Mouse (Mus musculus): Measurements from ENCODE around the gene Hist1h3f. TPM values are rescaled to one million over a fixed set of nuclear protein-coding genes. Genes with fewer than 3 reads are reported as not detected.

Hist1h3f gene
- total and polyA plus RNA-seq, 3 experiments, result 3.0 to 18.0 (median 16.8) TPM

DNA sequence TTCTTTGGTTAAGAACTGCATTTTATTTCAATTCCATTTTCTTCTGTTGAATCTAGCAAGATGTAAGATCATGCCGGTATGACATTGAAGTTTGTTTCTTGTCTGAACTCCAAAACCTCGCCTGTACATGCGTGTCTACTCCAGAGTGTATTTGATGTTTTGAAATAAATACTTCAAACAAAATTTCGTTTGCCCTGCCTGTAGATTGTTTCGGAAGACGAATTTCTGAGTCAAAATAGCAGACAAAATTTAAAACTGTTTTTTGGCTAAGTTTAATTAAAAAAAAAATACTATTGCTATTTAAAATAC, 25.6 kb upstream of the Hist1h3f start:
- DNase-seq, result no peak

DNA sequence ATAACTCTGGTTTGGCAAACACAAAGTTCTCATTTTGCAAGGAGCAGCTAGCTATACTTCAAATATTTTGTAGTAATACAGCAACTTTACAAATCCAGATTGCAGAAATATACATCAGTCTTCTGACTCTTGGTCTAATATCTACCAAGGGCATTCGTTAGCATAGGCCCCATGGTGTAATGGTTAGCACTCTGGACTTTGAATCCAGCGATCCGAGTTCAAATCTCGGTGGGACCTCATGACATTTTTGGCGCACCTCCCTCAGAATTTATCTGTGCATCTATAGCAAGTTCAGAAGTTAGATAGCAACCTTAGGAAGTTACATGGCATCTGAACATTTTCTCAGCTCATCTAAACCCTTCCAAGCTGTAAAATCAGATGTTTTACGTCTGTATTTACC, 25.0 kb upstream of the Hist1h3f start:
- peak; percentile 85 for DNase-seq

DNA sequence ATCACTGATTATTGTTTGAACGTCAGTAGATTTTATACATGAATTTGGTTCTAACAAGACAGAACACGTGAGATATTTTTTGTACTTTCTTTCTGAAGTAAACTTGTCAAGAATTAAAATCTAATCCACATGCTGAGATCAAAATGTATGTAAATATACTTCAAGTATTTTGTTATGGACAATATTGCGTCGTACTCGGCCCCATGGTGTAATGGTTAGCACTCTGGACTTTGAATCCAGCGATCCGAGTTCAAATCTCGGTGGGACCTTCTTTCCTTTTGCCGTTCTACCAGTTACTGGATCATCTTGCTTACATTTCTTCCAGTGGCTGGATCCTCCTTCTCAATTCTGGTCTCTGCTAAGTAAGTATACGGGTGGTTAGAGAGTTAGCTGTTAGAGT, 24.4 kb upstream of the Hist1h3f start:
- peak; percentile 87 for DNase-seq

DNA sequence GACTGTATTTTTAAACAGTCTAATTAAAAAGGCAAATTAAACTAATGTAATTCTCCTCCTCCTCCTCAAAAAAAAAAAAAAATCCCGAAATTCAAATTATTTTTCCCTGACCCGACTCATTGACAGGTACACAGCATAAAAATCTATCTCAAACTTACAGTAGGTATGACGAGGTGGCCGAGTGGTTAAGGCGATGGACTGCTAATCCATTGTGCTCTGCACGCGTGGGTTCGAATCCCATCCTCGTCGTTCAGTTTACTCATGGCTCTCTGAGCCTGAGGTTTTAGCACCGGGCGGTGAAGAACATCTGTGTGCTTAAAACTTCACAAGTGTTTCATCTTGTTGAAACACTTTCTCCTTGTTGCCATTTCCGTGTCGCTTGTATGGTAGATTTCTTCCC, 22.1 kb upstream of the Hist1h3f start:
- peak; percentile 89 for DNase-seq

DNA sequence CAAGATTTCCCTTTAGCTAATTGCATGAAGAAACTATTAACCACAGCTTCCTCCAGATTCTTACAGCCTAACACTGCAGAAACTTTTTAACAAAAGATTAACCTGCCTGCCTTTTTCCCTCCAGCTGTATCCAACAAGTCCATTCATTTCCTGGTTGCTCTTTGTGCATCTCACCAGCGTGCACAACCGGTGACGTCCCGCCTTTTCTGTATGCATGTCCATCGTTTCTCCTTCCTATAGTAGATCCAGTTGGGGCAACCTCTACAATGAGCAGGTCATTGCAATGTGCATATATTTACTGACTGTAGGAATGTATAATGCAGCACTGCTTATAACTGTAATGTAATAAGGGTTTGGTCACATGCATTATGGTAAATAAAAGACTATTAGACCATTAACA, 19.9 kb upstream of the Hist1h3f start:
- DNase-seq, result no peak

DNA sequence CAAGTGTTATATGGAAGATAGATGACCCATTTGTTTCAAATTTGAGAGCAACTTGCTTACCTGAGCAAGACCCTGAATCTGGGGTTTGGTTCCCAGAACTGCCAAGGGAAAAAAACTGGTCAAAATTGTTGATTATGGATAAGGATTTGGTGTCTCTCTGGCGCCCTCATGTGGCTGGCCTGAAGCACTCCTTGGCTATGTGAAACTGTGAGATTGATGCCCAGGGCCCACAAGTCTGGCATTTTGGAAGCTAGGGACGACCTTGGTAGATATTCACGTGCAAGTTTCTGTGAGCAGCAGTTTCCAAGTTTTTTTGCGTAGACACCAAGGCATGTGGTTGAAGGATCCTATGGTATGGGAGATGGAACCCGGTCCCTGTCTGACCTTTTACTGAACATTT, 19.2 kb upstream of the Hist1h3f start:
- peak; percentile 81 for DNase-seq

DNA sequence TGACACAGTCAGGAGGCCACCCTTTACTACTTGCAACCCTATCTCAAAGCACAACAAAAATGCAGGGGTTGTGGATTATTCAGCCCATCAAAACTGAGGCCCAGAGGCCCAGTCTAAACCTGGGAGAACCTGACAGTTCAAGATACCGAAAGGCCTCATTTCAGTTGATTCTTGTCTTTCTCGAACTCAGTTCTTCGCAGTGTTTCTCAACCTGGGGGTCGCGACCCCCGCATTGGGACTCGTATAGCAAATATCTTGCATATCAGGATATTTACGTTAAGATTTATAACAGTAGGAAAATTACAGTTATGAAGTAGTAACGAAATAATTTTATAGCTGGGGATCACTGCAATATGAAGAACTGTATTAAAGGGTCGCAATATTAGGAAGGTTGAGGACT, 18.0 kb upstream of the Hist1h3f start:
- DNase-seq, result no peak

DNA sequence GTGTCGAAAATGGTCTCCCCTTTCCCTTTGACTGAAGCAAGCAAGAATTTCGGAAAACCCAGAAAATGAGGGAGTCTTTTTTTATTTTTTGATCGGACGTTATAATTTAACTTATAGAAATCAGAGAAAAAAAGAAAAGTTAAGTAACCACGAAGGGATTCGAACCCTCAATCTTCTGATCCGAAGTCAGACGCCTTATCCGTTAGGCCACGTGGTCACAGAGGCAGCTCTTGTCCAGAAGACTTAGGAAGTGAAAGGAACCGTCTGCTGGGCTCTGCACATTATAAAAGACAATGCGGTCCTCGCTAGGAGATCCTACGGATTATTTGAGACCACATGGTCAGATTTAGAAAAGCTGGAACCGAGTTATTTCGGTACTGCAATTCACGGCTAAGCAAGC, 17.5 kb upstream of the Hist1h3f start:
- peak; percentile 90 for DNase-seq

DNA sequence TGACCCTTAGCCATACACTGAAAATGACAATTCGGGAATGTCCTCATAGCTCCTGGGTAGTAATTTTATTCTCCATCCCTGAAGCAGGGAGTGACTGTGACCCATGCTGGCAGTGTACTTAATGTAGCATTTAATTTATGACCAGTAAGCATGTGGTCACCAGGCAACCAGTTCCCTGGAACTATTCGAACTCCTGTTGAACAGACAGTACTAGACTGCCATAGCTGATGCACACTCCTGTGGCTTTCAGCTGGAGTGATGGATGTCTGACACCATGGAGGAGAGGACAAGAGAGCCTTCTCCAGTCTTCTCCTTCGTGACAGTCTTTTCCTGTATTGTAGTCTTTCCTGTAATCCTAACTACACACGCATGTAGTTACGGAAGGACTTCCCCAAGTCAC, 14.8 kb upstream of the Hist1h3f start:
- DNase-seq, result no peak

DNA sequence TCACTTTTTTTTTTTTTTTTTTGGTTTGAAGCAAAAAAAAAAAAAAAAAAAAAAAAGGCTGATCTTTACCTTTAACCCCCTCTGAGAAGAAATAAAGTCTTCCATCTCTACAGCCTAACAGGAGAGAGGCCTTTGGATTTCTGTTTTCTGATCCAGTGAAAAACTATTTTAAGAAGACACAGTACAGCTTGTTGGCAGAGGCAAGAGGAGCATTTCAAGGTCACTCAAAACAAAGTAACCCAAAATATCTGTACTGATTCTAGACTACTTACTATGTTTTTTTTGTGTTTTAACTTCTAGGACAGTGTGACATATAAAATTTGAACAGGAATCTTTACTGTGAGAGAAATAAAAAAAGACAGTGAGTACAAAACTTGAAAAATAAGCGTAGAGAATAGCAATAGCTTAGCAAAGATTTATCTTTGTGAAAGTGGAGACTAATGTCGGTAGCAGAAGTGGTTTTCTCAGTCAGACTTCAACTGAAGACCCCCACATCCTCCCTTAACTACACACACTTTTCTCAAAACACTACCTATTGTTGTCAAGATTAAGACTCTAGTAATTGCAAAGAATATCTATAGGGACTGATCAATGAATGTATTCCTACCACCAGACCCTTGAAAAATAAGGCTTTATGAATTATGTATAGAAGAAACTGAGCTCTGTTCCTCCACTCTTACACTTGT, 14.2 kb upstream of the Hist1h3f start:
- DNase-seq, result no peak

DNA sequence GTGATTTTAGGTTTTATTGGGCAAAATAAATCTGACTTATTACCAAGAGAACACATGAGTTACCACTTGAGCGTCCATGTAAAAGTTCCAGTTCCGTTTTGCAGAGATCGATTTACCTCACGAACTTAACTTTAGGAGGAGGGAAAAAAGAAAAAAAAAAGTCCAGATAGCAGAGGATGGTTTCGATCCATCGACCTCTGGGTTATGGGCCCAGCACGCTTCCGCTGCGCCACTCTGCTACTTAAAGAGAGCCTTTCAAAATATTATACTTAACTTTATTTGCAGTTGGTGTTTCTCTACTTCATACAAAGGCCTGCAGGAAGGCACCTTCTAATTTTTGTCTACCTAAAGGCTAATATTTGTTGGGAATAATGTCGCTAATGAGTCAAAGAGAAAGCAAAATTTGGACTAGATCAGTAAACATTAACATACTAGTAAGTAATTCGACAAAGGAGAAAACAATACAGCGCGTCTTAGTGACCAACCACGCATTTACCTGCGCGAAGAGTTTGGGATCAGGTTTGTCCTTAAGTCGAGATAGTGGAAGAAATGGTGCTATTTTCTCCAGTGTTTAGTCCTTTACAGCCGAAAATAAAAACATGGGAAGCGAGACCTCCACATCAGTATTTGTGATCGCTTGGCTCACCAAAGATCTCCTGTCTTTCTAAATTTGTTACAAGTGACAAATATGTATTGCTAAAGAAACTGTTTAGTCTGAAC, 13.5 kb upstream of the Hist1h3f start:
- peak; percentile 75 for DNase-seq

DNA sequence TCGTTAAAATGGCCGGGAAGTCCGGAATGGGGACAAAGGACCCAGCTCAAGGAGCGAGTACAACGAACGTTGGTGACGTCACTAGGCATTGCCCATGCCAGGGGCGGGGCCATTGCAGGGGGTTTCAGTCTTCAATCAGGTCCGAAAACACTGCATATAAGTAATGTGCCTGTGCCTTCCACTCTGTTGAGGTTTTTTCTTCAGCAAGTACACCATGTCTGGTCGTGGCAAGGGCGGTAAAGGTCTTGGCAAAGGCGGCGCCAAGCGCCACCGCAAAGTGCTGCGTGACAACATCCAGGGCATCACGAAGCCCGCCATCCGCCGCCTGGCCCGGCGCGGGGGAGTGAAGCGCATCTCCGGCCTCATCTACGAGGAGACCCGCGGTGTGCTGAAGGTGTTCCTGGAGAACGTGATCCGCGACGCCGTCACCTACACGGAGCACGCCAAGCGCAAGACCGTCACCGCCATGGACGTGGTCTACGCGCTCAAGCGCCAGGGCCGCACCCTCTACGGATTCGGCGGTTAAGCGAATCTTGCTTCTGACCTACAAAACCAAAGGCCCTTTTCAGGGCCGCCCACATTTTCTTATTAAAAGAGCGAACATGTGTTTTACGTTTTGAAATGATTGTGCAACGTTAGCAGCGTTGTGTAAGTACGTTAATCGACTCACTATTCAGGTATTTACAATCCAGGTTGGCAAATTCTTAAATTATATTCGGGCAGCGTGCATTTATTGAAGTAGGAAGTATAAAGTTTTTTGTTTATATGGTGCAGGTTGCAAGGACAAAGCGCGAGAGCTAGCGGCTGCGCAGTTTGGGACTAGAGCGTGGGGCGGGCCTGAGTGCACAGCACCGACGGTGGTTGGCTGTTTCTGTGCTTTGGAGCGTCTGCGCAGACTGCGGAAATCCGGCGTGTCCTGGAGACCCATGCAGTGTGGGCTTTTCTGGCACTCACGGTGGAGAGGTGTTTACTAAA, 12.7 kb upstream of the Hist1h3f start, which contains the start of gene Hist1h4h:
TSS of gene Hist1h4h (plus strand) at position 150 of the 975 bp plus-strand sequence.
- peak; percentile 97 for DNase-seq

DNA sequence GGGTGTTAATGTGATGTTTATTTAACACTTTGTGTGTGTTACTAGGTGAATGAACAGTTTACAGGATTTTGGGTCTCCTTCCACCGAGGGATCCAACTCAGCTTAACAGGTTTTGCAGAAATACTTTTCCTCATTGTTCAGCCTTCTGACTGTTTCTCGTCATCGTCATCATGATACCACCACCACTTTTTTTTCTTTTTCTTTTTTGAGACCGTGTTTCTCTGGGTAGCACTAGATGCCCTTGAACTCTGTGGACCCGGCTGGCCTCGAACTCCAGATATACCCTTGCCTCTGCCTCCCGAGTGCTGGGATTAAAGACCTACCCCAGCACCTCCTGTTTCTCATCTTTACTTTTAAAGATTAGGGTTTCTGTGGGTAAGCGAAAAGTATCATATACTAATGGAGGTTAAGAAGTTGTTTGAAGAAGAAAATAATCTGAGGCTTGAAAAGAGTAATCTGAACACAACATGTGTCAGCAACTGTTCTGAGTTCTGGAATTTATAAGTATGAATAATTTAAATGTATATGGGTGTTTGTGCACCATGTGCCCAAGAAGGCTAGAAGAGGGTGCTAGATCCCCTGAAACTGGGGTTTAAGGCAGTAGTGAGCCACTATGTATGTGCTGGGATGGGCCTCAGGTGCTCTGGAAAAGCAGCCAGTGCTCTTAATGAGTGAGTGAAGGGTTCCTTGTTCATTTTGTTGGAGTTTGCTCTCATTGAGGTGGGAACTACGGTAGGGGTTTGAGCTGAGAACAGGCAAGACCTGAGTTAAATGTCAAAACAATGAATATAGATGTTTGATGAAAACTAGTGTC, 11.4 kb upstream of the Hist1h3f start:
- no peak for DNase-seq

DNA sequence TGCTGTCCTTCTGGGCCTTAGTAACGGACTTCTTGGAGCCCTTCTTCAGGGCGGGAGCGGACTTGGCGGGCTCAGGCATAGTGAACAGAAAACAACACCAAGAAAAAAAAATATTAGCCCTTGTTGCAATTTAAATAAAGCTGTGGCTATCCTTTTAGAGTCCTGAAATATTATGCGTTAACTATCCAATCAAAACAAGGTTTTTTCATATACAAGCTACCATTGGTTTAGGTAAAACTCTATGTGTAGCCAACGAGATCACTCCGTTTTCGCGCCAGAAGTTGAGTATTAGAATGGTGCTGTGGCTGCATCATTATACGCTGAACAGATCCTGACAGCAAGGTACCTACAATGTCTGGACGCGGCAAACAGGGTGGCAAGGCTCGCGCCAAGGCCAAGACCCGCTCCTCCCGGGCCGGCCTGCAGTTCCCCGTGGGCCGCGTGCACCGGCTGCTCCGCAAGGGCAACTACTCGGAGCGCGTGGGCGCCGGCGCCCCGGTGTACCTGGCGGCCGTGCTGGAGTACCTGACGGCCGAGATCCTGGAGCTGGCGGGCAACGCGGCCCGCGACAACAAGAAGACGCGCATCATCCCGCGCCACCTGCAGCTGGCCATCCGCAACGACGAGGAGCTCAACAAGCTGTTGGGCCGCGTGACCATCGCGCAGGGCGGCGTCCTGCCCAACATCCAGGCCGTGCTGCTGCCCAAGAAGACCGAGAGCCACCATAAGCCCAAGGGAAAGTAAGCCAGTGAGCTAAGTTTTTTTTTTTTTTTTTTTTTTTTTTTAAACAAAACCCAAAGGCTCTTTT, 10.1 kb upstream of the Hist1h3f start, which contains the start of gene Hist1h2af:
TSS of gene Hist1h2af (plus strand) at position 347 of the 808 bp plus-strand sequence.
- peak; percentile 62 for DNase-seq

DNA sequence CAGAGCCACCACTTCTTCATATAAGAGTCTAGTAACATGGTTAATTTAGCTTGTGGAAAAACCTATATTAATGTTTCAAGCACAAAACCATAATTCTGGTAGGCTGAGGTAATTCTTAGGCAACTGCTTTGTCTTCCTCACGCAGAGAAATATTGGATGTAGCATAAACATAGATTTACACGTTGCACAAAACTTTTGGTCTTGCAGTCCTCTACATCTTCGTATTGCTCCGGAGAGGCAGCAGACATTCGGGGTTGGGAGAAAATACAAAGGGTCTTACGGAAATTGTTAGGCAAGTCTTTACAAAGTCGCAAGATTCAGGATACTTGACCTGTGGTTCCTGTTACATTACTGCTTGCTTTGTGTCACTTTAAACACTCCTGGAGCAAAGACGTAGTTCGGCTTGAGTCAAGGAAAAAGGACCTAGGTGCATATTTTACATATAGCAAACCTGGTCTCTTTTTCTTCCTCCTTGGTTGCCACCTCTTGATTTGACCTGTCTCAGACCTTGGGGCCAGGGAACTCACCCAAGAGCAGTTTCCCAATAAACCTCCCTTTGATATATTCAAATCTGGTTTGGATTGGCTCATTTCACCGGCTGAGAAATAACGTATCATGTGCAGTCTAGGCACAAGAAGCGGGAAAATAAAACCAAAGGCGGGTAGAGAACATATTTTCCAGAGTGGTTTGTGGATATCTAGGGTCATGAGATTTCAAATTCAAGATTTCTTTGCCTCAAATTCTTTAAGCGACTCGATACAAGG, 9.3 kb upstream of the Hist1h3f start:
- DNase-seq, result peak; percentile 39

DNA sequence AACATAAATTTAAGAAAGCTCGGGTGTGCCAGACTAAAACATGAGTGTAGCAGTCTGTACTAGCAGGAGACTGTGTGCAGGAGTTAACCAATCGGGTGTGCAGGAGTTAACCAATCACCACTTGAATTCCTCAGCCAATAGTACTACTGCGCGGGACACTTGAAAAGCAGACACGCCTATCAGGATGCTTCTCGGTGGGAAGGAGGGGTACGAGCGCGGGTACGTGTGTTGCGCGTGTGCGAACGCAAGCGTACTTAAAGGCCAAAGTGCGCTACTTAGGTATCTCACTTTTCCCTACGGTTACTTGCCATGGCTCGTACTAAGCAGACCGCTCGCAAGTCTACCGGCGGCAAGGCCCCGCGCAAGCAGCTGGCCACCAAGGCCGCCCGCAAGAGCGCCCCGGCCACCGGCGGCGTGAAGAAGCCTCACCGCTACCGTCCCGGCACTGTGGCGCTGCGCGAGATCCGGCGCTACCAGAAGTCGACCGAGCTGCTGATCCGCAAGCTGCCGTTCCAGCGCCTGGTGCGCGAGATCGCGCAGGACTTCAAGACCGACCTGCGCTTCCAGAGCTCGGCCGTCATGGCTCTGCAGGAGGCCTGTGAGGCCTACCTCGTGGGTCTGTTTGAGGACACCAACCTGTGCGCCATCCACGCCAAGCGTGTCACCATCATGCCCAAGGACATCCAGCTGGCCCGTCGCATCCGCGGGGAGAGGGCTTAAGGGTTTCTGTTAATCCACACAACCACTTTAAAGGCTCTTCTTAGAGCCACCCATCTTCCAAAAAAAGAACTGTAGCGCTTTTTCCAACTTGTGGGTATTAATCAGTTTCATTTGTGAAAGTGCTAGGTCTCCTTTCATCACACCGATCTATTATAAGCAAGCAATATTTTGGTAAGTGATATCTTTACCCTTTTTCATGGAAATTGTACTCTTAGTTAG, 8.4 kb upstream of the Hist1h3f start, which contains the start of gene Hist1h3g:
TSS of gene Hist1h3g (plus strand) at position 286 of the 939 bp plus-strand sequence.
- peak; percentile 90 for DNase-seq

DNA sequence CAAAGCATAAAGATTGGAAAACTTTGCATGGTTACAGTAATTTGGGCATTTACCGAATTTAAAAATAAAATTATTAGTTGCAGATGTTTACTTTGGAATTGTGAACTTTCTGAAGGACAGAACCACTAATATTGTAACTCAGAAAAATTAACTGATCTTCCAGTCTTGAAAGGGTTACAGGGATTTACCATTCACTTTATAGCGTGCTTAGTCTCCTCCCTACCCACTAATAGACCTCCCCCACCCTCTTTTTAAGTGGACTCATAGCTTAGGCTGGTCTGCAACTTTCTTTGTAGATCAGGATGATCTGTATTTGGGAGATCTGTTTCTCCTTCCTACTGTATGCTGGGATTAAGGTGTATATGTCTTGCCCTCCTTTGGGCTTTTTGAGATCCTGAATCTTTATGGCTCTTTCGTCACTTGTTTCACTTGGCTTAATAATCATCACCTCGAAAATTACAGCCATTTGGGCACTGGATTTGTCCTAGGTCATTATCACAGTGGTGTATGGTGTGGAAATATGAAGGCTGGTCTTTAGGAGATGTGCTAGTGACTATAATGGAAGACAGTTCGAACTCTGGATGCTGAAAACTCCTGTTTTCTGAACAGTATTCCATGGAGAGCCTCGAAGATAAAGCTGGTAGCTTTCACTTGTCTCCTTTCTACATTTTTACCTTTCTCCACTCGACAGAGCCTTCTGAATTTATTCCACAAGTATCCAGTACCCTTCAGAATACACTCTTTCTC, 7.6 kb upstream of the Hist1h3f start:
- DNase-seq, result no peak

Measured in adrenal gland, adult 2 months (tissue).